Mouse (Mus musculus) hindbrain, embryonic 15.5 days (tissue): ENCODE data around the gene Crb3. TPM values are rescaled to one million over a fixed set of nuclear protein-coding genes. Genes with fewer than 3 reads are reported as not detected.

Experiments
- ATAC-seq: fragments of 200-750 bp; cut with Nextera tagmentation; 2 replicates; pipeline ENCODE4 v1.8.0; 2017; ENCODE audit warnings: low read depth, moderate number of reproducible peaks, moderate TSS enrichment; ENCODE audit not compliant: low FRiP score
- H3K27ac ChIP-seq: fragments of 300-500 bp; sonication (generic); replicated peaks from 2 replicates; pipeline ENCODE4 v1.5.1; 2015; ENCODE audit warnings: mild to moderate bottlenecking, inconsistent platforms
- H3K27me3 ChIP-seq: fragments of 300-500 bp; sonication (generic); 2 replicates; pipeline ENCODE4 v1.6.1; 2015; ENCODE audit warnings: control low read depth, inconsistent platforms
- H3K36me3 ChIP-seq: fragments of 300-500 bp; sonication (generic); 2 replicates; pipeline ENCODE4 v1.6.1; 2015; ENCODE audit warnings: control low read depth, inconsistent platforms
- H3K4me1 ChIP-seq: fragments of 300-500 bp; sonication (generic); replicated peaks from 2 replicates; pipeline ENCODE4 v1.6.1; 2015; ENCODE audit warnings: control low read depth, inconsistent platforms
- H3K4me2 ChIP-seq: fragments of 300-500 bp; sonication (generic); 2 replicates; pipeline ENCODE4 v1.6.1; 2015; ENCODE audit warnings: moderate library complexity, mild to moderate bottlenecking, inconsistent platforms
- H3K4me3 ChIP-seq: fragments of 300-500 bp; sonication (generic); 2 replicates; pipeline ENCODE4 v1.5.1; 2015; ENCODE audit warnings: mild to moderate bottlenecking, inconsistent platforms
- H3K9ac ChIP-seq: fragments of 300-500 bp; sonication (generic); 2 replicates; pipeline ENCODE4 v1.6.1; 2015; ENCODE audit warnings: inconsistent platforms
- H3K9me3 ChIP-seq: fragments of 300-500 bp; sonication (generic); 2 replicates; pipeline ENCODE4 v1.6.1; 2016; ENCODE audit warnings: control low read depth, inconsistent platforms
- WGBS: fragments of 180-500 bp; shearing (Covaris S2); methylation state at CpG from one replicate; pipeline ENCODE4 v1.1.7; 2015; 5-methylcytosine and 5-hydroxymethylcytosine counted together
- polyA plus RNA-seq: library from polyadenylated mRNA; unstranded; fragments of >200 nt; fragmentation: Nextera tagmentation; extraction: Ambion mirVana; gene quantifications from 2 replicates; pipeline ENCODE4 v1.2.1, GENCODE M21; 2015

Gene Crb3
- polyA plus RNA-seq, 1 experiment from 2014 or later: 4.1 TPM

DNA sequence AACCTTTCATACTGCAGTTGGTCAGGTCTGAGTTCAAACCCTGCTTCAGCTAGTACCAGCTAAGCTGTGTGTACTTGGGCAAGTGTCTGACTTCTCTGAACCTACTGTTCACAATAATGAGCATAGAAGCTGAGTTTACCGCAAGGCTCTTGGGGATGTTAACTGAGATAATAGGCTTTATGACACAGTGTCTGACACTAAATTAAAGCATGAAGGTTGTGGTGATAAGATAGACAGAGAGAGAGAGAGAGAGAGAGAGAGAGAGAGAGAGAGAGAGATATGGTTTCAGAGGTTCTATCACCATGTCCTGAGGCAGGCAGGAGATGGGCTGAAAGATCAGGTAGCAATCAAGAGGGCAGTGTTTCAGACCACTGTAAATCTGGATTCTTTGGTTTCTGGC lies 51.1 kb downstream of the Crb3 start:
- Histone ChIP-seq H3K4me2 (no peak overlapping the region), H3K9ac (no peak overlapping the region), H3K4me3 (no peak overlapping the region), H3K27me3 (no peaks in the 10 kb centered on the region), H3K4me1 (peaks cover 7% of the 10 kb centered on the region), H3K36me3 (no peaks in the 10 kb centered on the region), H3K27ac (no peak overlapping the region), H3K9me3 (no peaks in the 10 kb centered on the region)
- WGBS: 89% methylated on average over 1 of the region's 1 CpGs
- no peak for ATAC-seq

DNA sequence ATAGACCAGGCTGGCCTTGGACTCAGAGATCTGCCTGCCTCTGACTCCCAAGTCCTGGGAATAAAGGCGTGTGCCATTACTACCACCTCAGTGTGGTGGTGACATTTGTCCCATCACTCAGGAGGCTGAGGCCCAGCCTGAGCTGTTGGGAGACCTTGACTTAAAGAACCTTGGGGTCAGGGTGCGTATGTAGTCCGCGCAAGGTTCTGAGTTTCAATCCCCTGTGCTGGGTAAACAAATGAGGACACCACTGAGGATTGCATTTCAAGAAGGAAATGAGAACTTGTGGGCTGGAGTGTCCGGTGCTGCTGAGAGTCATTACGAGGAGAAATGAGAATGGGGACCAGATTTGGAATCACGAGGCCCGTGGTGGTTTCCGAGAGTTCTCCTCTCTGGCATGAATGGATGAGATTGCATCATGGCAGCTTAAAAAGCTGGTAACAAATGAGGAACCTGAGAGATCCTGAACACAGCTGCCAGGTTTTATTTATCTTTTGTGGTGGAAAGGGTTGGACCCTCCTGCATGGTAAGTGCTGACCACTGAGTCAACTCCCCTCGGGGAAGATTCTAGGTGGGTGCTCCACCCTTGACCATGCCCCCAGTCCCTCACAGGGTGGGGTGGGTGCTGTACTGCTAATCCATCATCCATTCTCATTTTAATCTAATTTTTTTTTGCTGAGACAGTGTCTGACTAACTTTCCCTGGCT lies 54.0 kb downstream of the Crb3 start:
- Histone ChIP-seq H3K4me3 (no peak overlapping the region), H3K9ac (no peak overlapping the region), H3K9me3 (no peaks in the 10 kb centered on the region), H3K27me3 (no peaks in the 10 kb centered on the region), H3K4me1 (no peaks in the 10 kb centered on the region), H3K36me3 (no peaks in the 10 kb centered on the region), H3K4me2 (no peak overlapping the region), H3K27ac (no peak overlapping the region)
- ATAC-seq: no peak
- 92% methylated on average over 10 of the region's 10 CpGs for WGBS

Other genes starting within 250 kb of the Crb3 start
- 4.8 and 6.7 TPM in 2 replicates for gene Rfx2, start 228.1 kb upstream of the Crb3 start, polyA plus RNA-seq
- gene Acsbg2, start 184.7 kb upstream of the Crb3 start, polyA plus RNA-seq: not detected in 2 replicates
- 0.43 and 0.61 TPM in 2 replicates for gene 1700061G19Rik, start 183.6 kb upstream of the Crb3 start, polyA plus RNA-seq
- gene Mllt1, start 123.7 kb upstream of the Crb3 start, polyA plus RNA-seq: 89.1 and 93.3 TPM in 2 replicates
- gene Acer1, start 77.0 kb upstream of the Crb3 start, polyA plus RNA-seq: not detected in 2 replicates
- 166 and 168 TPM in 2 replicates for gene Clpp, start 68.8 kb upstream of the Crb3 start, polyA plus RNA-seq
- gene Alkbh7, start 61.8 kb upstream of the Crb3 start, polyA plus RNA-seq: 54.7 and 55.8 TPM in 2 replicates
- 0.51 and 0.61 TPM in 2 replicates for gene Pspn, start 59.1 kb upstream of the Crb3 start, polyA plus RNA-seq
- 67.3 and 67.5 TPM in 2 replicates for gene Gtf2f1, start 47.8 kb upstream of the Crb3 start, polyA plus RNA-seq
- gene Gm17949, start 47.6 kb upstream of the Crb3 start, polyA plus RNA-seq: 0.41 and 0.54 TPM in 2 replicates
- 27.9 and 31.2 TPM in 2 replicates for gene Khsrp, start 27.6 kb upstream of the Crb3 start, polyA plus RNA-seq
- not detected in 2 replicates for gene Slc25a41, start 17.5 kb upstream of the Crb3 start, polyA plus RNA-seq
- gene Slc25a23, start 758 bp downstream of the Crb3 start, polyA plus RNA-seq: 43.1 and 45.0 TPM in 2 replicates
- 4.3 and 4.4 TPM in 2 replicates for gene Dennd1c, start 19.4 kb downstream of the Crb3 start, polyA plus RNA-seq
- 329 and 394 TPM in 2 replicates for gene Tubb4a, start 28.7 kb downstream of the Crb3 start, polyA plus RNA-seq
- 6.6 and 8.7 TPM in 2 replicates for gene Tnfsf9, start 46.2 kb downstream of the Crb3 start, polyA plus RNA-seq
- gene Cd70, start 90.7 kb downstream of the Crb3 start, polyA plus RNA-seq: 1.4 and 1.9 TPM in 2 replicates
- 0.08 TPM in 1 of 2 replicates, not detected in the other for gene Tnfsf14, start 135.1 kb downstream of the Crb3 start, polyA plus RNA-seq
- 1.2 and 1.9 TPM in 2 replicates for gene C3, start 169.0 kb downstream of the Crb3 start, polyA plus RNA-seq
- gene Gpr108, start 189.3 kb downstream of the Crb3 start, polyA plus RNA-seq: 22.3 and 24.0 TPM in 2 replicates
- 10.4 and 11.6 TPM in 2 replicates for gene Trip10, start 190.3 kb downstream of the Crb3 start, polyA plus RNA-seq
- gene Vav1, start 220.0 kb downstream of the Crb3 start, polyA plus RNA-seq: 1.7 and 1.8 TPM in 2 replicates